Mouse (Mus musculus): ENCODE results near the gene Tmem94.
"Not testable (repeated sequence)": the region's sequence is repeated elsewhere in the genome, so short reads cannot be mapped to it uniquely, and the experiment has no call there.

Tmem94 gene

DNA sequence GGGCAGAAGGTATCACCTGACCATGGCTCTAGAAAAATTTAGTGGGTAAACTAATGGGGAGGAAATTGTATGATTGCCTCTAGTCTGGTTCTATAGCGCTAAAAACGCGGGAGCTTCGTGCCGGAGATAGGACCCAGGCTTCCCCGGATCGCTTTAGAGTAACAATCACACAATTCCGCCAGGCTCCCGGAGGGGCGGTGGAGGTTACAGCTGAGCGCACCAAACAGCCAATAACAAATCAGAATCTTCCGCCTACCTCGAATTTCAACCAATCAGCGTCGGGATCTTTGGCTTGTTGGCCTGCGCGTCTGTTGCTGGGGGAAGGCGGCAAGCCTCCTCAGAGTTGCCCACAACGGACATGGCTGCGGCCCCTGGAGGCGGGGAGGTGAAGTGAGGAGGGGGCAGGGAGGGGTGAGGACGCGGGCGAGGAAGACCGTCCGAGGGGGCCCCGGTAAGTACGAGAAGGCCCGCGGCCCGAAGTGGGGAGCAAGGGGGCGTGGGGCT is at the start of gene Tmem94:
Gene Tmem94 (plus strand): TSS at position 331 of the 504 bp plus-strand sequence.
- peak; percentile 93 to 97 for DNase-seq (ENCODE audit: low spot score in 2 of 2)

DNA sequence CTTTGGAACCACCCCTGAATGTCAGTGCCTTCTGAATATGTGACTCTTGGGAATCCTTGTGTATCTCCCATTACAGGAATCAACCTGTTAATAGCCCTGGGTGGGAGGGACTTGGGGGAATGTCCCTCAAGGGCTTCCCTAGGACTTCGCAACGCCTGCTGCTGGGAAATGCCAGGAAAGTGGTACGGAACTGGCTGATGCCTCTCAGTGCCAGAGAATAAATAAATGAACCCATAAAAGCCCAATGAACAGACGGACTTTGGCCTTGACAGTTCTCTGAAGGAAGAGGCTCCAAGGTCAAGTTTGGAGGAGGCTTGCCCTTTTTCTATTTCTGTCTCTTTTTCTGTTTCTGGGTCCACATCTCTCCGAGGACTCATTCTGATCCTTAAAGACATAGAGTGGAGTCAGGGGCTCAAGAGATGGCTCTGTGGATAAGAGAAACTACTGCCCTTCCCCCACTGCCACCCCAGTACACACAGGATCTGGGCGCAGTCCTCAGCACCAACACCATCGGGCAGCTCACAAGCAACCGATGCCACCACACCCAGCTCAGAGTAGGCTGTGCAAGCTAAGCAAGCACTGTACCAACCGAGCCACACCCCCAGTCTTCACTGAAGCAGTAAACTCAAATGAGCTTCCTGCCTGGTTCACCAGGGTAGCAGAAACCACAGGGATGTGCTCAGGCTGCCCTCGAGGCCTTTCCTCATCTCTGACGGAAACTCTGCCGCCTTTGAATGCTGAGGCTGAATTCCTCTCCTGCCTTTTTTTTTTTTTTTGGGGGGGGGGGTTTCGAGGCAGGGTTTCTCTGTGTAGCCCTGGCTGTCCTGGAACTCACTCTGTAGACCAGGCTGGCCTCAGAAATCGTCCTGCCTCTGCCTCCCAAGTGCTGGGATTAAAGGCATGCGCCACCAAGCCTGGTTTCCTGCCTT is 48.6 kb upstream of the Tmem94 start:
- DNase-seq (ENCODE audit: low spot score in 2 of 2), result no peak

DNA sequence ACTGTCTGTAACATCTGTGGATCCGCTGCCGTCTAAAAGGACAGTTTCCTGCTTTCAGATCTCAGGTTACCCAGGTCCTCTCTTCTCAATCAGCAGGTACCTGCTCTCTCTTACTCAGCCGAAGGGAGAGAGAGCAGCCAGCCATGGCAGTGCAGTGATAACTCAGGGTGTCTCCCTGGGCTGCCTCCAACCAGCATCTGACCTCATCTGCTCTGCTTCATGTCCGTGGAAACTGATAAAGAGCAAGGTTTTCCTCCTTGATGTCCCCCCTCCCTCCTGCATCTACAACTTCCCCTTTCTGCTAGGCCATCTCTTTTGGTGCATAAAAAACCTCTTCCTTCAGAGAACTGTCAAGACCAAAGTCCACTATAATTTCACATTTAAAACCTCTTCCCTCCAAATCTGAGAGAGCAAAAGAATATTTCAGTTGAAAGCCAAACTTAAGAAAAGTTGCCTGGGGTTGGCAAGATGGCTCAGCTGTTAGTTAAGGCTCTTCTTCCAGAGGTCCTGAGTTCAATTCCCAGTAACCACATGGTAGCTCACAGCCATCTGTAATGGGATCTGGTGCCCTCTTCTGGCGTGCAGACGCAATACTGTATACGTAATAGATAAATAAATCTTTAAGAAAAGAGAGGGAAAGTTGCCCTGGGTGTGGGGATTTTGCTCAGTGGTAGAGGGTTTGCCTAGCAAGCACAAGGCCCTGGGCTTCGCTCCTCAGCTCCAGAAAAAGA is 47.4 kb upstream of the Tmem94 start:
- DNase-seq (ENCODE audit: low spot score in 2 of 2), result no peak

DNA sequence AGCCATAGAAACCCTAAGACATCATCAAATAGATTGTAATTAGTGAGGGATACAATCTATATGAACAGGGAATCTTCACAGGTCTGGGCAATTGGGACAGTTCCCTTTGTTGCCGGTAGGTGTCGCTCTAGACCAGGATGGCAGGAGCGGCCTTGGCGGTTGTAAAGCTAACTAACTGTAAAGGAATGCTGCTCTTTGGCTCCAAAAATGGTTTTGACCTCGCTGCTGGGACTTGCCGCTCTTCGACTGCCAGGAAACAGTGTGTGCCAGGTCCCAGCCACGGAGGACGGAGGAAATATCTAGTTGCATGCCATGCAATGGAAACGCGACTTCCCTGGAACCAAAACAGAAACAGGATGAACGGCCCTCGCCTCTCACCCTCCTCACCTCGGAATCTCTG is 42.6 kb upstream of the Tmem94 start:
- peak; percentile 72 to 76 for DNase-seq (ENCODE audit: low spot score in 2 of 2)

DNA sequence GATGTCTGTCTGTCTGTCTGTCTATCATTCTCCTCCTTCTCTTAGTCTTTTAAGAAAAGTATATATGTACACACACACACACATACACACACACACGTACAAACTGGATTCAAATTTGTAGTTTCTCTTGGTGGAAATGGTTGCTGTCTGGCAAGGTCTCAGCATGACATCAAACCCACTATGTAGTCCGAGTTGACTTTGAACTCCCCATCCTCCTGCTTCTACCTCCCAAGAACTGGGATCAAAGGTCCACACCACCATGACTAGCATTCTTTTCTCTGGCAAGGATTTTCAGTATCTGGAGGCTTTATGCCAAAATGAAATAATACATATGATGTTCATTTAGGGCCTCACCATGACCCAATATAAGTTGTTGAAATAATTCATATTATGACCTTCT is 42.0 kb upstream of the Tmem94 start:
- no peak for DNase-seq (ENCODE audit: low spot score in 2 of 2)

DNA sequence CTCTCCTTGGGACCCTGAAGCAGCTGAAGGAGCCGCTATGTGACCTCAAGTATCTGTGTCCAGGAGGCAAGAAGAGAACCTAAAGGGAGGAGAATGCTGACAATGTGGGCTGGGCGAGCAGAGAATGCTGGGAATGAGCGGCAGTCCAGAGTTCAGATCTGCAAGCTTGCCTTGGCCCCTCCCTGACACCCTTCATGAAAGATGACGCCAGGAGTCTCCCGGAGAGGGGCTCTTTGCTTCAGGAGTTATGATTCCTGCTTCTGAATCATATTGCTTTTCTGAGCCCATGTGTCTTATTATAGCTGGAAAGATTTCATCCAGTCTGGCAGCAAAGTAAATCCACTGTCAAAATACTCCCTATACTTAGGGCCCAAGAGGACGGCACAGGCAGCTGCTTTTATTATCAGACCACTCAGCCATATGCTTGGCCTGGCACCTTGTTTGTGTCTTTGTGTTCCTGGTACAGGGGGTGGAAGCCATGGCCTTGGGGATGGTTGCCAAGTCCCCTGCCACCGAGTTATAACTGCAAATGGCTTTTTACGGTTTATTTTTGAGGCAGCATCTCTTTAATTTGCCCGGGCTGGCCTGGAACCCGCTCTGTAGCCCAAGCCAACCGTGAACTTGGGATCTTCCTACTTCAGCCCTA is 31.1 kb upstream of the Tmem94 start:
- no peak for DNase-seq (ENCODE audit: low spot score in 2 of 2)

DNA sequence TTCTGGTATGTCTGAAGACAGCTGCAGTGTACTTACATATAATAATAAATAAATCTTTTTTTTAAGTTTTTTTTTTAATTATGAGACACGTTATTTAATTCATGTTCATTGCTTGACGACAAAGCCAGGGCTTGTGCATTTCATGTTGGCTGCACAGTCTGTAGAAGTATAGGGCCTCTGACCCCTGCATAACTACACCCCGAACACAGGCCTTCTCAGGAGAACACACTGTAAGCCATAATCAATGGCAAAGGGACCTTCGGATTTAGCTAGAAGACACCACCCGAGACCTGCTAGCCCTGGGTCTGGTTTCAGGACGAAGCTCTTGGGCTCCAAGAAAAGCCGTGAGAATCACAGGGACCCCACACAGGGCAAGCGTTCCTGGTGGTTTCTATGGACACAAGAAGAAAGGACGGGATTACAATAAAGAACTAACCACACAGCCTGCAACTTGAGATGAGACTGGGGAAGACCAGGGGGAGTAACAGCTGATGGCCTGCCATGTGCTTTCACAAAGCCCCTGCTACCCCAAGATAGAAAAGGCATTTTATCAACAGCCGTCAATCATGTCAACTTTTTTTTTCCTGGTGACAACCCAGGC is 27.5 kb upstream of the Tmem94 start:
- DNase-seq (ENCODE audit: low spot score in 2 of 2), result no peak

DNA sequence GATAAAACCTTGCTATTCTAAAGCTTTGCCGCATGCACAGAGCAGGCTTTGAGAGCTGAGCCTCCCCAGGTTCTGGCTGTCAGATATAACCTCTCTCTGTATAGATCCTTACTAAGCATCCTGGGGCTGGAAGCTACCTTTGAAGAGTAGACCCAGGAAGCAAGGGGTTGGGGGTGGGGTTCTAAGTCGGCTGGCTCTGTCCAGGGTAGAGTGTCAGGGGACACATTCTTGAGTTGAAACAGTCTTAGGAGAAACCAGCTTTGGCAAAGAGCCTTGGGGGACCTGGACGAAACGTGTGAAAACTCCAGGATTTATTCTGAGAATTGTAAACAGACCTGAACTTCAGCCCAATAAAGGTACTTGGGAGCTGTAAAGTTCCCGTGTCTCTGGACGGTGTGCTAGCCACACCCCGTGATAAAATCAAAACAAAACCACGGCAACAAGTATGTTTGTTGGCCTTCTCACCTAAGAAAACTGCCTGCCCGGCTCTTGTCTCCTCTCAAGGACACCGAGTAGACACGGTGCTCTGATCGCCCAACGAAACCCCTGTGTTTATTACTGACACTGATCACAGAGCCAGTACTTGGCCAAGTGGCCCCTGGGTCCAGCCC is 26.9 kb upstream of the Tmem94 start:
- no peak for DNase-seq (ENCODE audit: low spot score in 2 of 2)

DNA sequence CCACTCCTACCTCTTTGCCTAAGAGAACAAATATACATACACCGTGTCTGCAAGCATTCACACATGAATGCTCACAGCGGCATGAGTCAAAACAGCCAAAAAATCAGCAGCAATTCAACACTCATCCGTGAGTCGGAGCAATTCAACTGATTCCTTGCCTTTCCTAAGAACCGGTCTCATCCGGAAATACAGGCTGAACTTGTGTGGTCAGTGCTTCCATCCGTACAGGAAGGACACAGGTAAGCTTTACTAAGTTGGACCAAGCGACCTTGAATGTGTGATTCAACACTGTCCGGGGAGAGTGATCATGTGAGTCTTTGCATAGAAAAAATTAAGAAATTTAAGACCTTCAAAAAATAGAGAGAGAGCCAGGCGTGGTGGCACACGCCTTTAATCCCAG is 24.2 kb upstream of the Tmem94 start:
- DNase-seq (ENCODE audit: low spot score in 2 of 2), result no peak

DNA sequence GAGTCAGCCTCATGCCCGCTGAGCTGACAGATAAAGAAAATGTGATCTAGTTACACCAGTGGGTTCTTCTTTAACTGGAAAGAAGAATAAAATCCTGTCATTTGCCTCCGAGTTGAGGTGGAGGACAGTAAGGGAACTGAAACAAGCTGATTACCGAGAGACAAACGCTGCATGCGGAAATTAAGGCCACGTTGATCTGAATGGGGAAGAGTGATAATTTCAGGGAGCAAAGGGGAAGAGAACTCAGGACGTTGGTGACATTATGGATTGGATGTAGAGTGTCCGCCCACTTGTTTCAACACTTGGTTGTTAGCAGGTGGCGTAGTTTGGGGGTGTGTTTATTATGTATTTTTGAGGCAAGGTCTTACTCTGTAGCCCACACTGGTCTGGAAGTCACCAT is 22.3 kb upstream of the Tmem94 start:
- no peak for DNase-seq (ENCODE audit: low spot score in 2 of 2)

DNA sequence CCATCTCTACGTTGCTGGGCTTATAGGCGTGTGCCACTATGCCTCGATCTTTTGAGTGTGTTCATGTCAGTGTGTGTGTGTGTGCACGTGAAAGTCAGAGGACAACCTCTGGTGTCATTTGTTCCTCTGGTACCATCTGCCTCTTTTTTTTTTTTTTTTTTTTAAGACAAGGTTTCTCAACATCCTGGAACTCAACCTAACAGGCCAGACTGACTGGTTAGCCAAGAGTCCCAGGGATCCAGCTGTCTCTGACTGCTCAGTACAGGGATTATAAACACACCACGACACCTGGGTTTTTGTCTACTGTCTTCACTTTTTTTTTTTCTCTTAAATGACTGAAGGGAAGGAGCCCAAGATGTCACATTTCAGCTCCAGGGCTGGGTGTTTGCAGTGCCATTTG is 20.8 kb upstream of the Tmem94 start:
- DNase-seq (ENCODE audit: low spot score in 2 of 2), result no peak

DNA sequence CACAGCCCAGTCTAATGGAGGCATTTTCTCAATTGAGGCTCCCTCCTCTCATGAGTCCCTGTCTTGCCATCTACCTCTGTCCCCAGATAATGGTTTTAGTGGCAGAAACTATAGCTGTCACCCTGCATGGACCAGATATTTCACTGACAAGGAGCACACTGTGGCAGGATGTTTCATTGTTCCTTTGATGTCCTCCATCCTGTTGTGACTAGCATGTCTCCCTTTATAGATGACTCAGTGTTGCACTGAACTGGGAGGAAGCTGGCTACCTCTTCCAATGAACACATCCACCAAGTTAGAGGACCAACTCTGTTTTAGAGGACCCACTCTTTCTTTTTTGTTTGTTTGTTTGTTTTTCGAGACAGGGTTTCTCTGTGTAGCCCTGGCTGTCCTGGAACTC is 19.1 kb upstream of the Tmem94 start:
- DNase-seq (ENCODE audit: low spot score in 2 of 2), result no peak

DNA sequence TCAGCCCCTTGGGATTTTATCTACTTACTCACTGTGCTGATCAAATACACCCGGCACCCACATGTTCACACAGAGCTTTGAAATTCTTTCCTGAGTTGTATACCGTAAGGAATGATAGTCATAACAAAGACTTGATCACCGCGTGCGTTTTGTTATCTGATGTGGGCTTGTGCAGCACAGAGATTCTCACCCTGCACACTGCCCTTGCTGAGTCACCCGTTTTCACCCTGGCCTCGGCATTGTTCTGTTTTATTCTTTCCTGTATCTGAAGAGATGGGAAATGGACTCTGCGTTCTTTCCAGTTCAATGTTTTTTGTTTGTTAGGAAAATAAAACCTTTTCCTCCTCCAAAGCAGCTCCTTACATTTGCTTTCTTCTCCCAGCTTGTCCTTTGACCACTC is 18.5 kb upstream of the Tmem94 start:
- DNase-seq (ENCODE audit: low spot score in 2 of 2), result no peak

DNA sequence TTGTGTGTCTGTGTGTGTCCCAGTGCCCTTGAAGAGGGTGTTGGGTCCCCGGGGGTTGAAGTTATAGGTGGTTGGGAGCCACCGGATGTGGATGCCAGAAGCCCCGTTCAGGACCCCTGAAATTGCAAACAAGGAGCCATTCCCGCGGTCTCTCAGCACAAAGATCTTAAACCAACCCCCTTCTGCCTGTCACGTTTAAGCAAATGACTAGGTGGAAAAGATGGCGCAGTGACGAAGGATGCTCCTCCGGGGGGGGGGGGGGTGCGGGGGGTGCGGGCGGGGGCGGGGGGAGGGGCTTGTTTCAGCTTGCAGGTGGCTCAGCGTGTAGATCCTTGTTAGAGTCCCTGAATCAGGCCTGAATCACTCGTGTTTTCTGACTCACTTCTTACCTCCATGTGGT is 17.9 kb upstream of the Tmem94 start:
- DNase-seq (ENCODE audit: low spot score in 2 of 2), result no peak

DNA sequence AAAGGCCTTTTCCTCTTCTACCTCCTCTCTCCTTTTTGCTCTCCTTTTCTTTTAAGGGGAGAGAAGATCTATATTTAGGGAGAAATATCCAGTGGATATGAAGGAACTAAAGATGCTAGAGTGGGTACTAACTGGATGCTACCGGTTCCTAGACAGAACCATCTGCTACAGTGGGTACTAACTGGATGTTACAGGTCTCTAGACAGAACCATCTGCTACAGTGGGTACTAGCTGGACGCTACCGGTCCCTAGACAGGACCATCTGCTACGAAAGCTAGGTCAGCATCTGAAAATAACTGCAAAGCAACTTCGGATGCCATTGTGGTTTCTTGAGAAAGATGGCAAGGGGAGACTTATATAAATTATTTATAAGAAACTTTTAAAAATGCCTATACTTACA is 15.4 kb upstream of the Tmem94 start:
- DNase-seq (ENCODE audit: low spot score in 2 of 2), result no peak

DNA sequence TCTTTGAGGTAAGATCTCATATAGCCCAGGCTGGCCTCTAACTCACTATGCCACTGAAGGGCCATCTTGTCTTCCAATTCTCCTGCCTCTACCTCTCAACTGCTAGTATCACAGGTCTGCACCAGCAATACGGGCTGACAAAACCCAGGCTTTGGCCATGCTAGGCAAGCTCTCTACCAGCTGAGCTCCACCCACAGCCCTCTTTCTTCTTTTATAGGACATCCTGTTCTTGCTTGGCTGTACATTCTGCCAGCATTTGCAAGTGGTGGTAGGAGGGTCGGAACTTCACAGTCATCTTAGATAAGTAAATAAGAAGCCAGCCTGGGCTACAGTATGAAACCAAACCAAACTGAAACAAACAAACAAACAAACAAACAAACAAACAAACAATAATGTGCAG is 13.5 kb upstream of the Tmem94 start:
- DNase-seq (ENCODE audit: low spot score in 2 of 2), result no peak

DNA sequence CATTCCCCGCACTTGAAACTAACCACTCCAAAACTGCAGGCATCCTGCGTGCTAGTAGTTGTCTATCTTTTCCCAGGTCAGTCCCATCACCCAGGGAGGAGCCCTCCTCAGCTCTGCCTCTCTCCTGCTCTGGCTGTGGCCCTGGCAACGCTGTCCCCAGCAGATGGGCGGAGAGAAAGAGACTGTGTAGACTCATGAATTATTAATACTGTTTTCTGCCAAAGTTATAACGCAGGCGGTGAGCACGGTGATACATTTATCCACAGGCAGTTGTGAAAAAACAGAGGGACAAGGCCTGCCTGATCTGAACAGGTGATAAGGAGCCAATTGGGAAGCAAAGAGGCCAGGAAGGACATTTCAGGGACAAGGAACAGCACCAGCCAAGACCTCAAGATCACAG is 12.6 kb upstream of the Tmem94 start:
- DNase-seq (ENCODE audit: low spot score in 2 of 2), result no peak

DNA sequence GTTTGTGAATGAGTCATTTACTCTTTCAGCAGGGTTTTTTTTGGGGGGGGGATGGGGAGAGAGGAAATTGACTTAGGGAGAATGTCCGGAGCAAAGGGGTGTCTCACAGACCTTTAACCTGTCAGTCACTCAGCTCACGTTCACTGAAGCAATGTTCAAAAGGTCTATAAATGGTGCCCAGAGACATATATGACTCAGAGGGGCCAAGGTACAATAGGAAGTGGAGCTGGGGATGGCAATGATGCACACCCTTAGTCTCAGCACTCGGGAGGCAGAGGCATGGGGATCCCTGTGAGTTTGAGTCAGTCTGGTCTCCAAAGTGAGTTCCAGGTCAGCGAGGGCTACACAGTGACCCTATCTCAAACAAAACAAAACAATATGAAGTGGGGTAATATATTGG is 11.7 kb upstream of the Tmem94 start:
- no peak for DNase-seq (ENCODE audit: low spot score in 2 of 2)

DNA sequence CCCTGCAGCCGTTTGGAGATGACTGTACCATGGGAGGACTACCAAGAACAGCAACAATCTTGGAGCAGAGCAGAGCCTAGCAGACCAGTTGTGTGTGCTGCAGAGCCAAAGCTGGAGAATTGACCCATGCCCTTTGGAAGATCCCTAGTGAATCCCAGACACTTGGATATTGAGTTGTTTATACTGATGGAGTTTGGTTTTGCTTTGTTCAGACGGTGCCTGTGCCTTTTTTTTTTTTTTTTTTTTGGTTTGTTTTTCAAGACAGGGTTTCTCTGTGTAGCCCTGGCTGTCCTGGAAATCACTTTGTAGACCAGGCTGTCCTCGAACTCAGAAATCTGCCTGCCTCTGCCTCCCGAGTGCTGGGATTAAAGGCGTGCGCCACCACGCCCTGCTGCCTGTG is 3.1 kb upstream of the Tmem94 start:
- not testable (repeated sequence) for DNase-seq (ENCODE audit: low spot score in 2 of 2)

DNA sequence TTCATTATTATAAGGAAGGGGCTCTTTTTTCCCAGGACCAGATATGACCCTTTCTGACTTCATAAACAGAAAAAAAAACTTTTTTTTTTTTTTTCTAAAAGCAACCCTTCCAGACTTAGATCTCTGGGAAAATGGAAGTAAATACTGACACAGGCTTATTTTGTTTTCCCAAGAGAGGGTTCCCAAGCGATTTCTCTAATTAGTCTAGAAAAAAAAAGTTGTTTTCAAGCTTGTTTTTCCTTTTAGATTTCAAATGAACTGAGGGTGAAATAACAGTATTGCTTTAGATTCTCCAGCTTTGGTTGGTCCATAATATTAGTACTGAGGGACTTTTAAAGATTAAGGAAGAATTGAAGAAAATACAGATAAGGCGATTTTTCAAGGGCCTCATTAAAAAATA is 535 bp upstream of the Tmem94 start:
- no peak for DNase-seq (ENCODE audit: low spot score in 2 of 2)

DNA sequence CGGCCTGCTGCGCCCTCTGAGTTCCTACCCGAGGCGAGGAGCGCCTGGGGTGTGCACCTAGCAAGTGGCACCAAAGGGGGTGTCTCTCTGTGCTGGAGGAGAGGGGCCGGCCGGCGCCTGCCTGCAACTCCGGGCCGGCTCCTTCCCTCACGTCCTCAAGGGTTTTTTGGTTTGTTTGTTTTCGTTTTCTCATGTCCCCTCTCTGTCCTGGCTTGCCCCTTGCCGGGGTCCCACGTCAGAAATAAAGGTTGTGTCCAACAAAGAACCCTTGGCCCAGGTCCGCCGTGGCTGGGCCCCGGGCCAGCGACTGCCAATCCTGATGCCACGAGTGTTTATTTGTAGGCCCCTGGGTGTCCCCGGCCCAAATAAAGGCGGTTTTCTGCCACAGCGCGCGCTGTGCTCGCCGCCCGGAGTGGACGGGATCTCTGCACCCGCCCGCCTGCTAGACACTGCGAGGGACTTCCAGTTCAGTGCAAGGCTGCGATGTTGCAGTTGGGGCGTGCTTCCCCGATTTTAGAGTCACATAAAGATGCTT is 441 bp downstream of the Tmem94 start:
- DNase-seq (ENCODE audit: low spot score in 2 of 2), result peak in 1 of 2 experiments; percentile 31

Data from frontal cortex, postnatal 25 days (tissue).